ENCODE assay signal across 8 mouse cellular contexts in the genomic region with DNA sequence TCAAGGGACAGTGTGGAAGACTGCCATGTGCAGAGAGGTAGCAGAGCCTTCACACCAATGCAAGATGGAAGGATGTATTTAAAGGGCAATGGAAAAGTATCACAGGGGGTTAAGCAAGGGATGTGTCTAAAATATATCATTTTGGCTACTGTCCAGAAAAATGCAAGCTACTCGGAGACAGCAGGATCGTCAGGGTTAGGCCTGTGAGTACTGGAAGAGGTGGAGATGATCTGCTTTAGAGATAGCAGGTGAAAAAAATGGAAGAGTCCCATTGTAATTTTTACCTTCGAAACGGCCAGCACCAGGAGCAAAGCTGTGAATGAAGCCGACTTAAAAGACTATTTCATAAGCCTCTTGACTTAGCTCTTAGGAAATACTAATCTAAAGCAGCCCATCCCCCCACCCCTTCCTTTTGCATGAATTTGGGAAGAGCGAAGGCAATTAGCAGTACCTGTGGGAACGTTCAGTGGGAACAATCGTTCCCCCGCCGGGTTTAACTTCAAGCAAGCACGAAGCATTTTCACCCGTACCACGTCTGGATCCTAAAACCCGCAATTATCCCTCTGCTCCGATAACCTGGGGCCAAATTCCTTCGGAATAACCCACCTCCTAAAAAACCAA. TPM values are rescaled to one million over a fixed set of nuclear protein-coding genes. Genes with fewer than 3 reads are reported as not detected.
DNase-seq lines count a peak whose midpoint lies in the region; ATAC-seq lines count a peak whose summit lies in the region.

No protein-coding gene starts in this region.

- peaks cover 18% of the 10 kb centered on the region for H3K4me1 ChIP-seq in kidney, embryonic 16.5 days (ENCODE audit: insufficient read depth, low read length)
- H3K4me1 ChIP-seq in forebrain, embryonic 15.5 days = peaks cover 36% of the 10 kb centered on the region
- H3K4me1 ChIP-seq in liver, embryonic 16.5 days (ENCODE audit: control insufficient read depth, low read depth, low read length) = peaks cover 15% of the 10 kb centered on the region

- H3K36me3 ChIP-seq in kidney, embryonic 16.5 days (ENCODE audit: insufficient read depth, low read length) = no peaks in the 10 kb centered on the region
- H3K36me3 ChIP-seq in forebrain, embryonic 15.5 days = no peaks in the 10 kb centered on the region
- H3K36me3 ChIP-seq in liver, embryonic 16.5 days (ENCODE audit: control insufficient read depth, insufficient read depth) = no peaks in the 10 kb centered on the region

- no peak for DNase-seq in kidney, adult 8-10 months
- DNase-seq in adipocyte (ENCODE audit: low spot score) = peak; percentile 67
- DNase-seq in frontal cortex, postnatal 10 days (ENCODE audit: low spot score in 2 of 2) = no peak
- DNase-seq in spleen, postnatal 10 days (ENCODE audit: low spot score in 2 of 2) = no peak
- DNase-seq in left cerebral cortex, adult 8-10 months (ENCODE audit: low spot score in 2 of 2) = no peak

- peak overlapping the region; percentile 95 for H3K4me3 ChIP-seq in kidney, embryonic 16.5 days (ENCODE audit: low read length)
- peak overlapping the region; percentile 91 for H3K4me3 ChIP-seq in forebrain, embryonic 15.5 days
- peak overlapping the region; percentile 93 for H3K4me3 ChIP-seq in liver, embryonic 16.5 days (ENCODE audit: low read depth, low read length)

- under 1% methylated on average over 16 of the region's 16 CpGs for WGBS in kidney, embryonic 16.5 days
- under 1% methylated on average over 16 of the region's 16 CpGs for WGBS in forebrain, embryonic 15.5 days
- under 1% methylated on average over 16 of the region's 16 CpGs for WGBS in liver, embryonic 16.5 days (ENCODE audit: insufficient replicate concordance)

- H3K4me2 ChIP-seq in kidney, embryonic 16.5 days (replicated peaks; ENCODE audit: low read depth, low read length) = peak overlapping the region; percentile 78
- peak overlapping the region; percentile 63 for H3K4me2 ChIP-seq in forebrain, embryonic 15.5 days (replicated peaks)
- H3K4me2 ChIP-seq in liver, embryonic 16.5 days (ENCODE audit: low read depth, low read length) = peak overlapping the region; percentile 77

- ATAC-seq in kidney, embryonic 16.5 days (ENCODE audit: low FRiP score, low TSS enrichment) = no peak
- ATAC-seq in forebrain, embryonic 15.5 days (replicated peaks) = peak; percentile 1; the same call in 1 of the 2 replicates
- no peak for ATAC-seq in liver, embryonic 16.5 days (ENCODE audit: low read depth)

- H3K27ac ChIP-seq in kidney, embryonic 16.5 days (ENCODE audit: low read length) = peak overlapping the region; percentile 100
- peak overlapping the region; percentile 99 for H3K27ac ChIP-seq in forebrain, embryonic 15.5 days (replicated peaks)
- peak overlapping the region; percentile 99 for H3K27ac ChIP-seq in liver, embryonic 16.5 days (ENCODE audit: low read length)

- H3K27me3 ChIP-seq in kidney, embryonic 16.5 days (ENCODE audit: insufficient read depth, low read length) = no peaks in the 10 kb centered on the region
- H3K27me3 ChIP-seq in forebrain, embryonic 15.5 days = no peaks in the 10 kb centered on the region
- H3K27me3 ChIP-seq in liver, embryonic 16.5 days (ENCODE audit: control insufficient read depth, insufficient read depth, low read depth, low read length) = no peaks in the 10 kb centered on the region

- H3K9ac ChIP-seq in kidney, embryonic 16.5 days (replicated peaks; ENCODE audit: low read length) = peak overlapping the region; percentile 98
- peak overlapping the region; percentile 88 for H3K9ac ChIP-seq in forebrain, embryonic 15.5 days (replicated peaks)
- peak overlapping the region; percentile 96 for H3K9ac ChIP-seq in liver, embryonic 16.5 days (ENCODE audit: low read depth, low read length)

- no peaks in the 10 kb centered on the region for H3K9me3 ChIP-seq in kidney, embryonic 16.5 days (ENCODE audit: low read length)
- no peaks in the 10 kb centered on the region for H3K9me3 ChIP-seq in forebrain, embryonic 15.5 days
- no peaks in the 10 kb centered on the region for H3K9me3 ChIP-seq in liver, embryonic 16.5 days (replicated peaks; ENCODE audit: control insufficient read depth, low read length)

RNA-seq across cellular contexts. Expression of gene Scaf8, which starts 0.9 kb away (rescaled TPM):
- polyA plus RNA-seq in kidney, embryonic 16.5 days (2015; fragmentation: Nextera tagmentation; extraction: Ambion mirVana) = 20.2 and 23.3 TPM in 2 replicates
- polyA plus RNA-seq in forebrain, embryonic 15.5 days (2015; fragmentation: Nextera tagmentation; extraction: Ambion mirVana) = 19.2 and 19.4 TPM in 2 replicates
- 7.2 and 7.3 TPM in 2 replicates for polyA plus RNA-seq in liver, embryonic 16.5 days (2015; fragmentation: Nextera tagmentation; extraction: Ambion mirVana)
- total RNA-seq in left cerebral cortex, adult 8-10 months (2022) = 10 to 100 TPM; 57.1 to 64.2 (median 58.7) TPM
